Mouse (Mus musculus) right cerebral cortex, postnatal 14 days (tissue): ENCODE results near the gene Auts2.

Experiments
- DNase-seq: peaks from one replicate; pipeline ENCODE4 v3.0.0; 2022

Auts2 gene

GRCm38 (mm10) chr5:132498896-132499295 is 44.2 kb downstream of the Auts2 start:
- no peak for DNase-seq

- DNase-seq, result no peak
Observed at GRCm38 (mm10) chr5:132498045-132498444, 45.1 kb downstream of the Auts2 start.

GRCm38 (mm10) chr5:132492793-132493192 is 50.4 kb downstream of the Auts2 start:
- DNase-seq, result no peak

- no peak for DNase-seq
Observed at GRCm38 (mm10) chr5:132492040-132492439, 51.1 kb downstream of the Auts2 start.

- no peak for DNase-seq
Observed at GRCm38 (mm10) chr5:132491508-132491907, 51.6 kb downstream of the Auts2 start.

DNA sequence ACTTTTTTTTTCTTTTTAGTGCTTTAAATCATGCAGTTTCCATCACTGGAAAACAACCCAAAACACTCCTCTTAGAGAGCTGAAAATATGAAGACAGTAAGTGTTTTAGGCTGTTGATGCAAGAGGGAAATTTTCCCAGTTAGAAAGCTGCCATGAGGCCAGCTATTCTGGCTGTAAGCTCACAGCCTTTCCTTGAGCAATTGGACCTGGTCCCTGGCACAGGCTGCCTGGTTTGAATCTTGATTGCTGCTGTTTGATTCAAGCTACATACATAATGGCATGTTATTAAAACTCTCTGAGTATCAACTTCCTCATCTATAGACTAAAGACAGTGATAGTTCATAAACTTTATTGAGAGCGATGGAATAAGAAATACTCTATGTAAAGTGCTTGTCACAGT is 52.8 kb downstream of the Auts2 start:
- DNase-seq, result no peak

GRCm38 (mm10) chr5:132489736-132490313 is 53.3 kb downstream of the Auts2 start:
- no peak for DNase-seq

DNA sequence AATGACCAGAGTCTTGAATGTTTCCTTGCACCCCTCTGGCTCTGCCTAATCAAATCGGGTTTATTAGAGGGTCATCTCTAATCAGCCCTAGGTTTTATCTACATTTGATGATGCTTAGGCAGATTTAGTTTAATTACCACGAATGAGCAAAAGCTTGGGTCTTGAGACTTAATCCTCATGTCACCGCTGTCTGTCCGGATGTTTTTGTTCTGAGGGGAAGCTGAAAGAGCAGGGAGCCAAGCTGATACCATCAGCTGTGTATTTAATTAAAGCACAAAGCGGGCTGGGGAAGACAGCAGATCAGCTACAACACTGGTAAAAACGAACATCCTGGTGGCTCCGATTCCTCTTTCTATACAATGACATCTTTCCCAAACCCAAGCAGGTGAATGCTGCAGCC is 56.3 kb downstream of the Auts2 start:
- DNase-seq, result no peak

DNA sequence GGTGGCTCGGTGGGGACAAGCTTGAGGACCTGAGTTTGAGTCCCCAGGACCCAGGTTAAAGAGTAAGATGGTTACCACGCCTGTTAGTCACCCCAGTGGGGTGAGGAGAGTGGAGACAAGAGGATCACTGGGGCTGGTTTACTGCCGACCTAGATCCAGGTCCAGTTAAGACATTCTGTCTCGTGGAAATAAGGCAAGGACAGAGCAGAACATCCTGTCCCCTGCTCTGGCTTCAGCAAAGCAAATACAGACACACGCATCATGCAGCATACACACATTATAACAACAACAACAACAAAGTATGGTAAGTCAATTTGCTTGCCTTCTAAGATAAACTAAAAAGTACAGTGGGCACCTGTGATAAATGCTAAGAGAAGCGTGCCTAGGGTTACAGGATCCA is 57.1 kb downstream of the Auts2 start:
- no peak for DNase-seq

GRCm38 (mm10) chr5:132485448-132485847 is 57.7 kb downstream of the Auts2 start:
- DNase-seq, result no peak

GRCm38 (mm10) chr5:132481476-132481875 is 61.7 kb downstream of the Auts2 start:
- no peak for DNase-seq

DNA sequence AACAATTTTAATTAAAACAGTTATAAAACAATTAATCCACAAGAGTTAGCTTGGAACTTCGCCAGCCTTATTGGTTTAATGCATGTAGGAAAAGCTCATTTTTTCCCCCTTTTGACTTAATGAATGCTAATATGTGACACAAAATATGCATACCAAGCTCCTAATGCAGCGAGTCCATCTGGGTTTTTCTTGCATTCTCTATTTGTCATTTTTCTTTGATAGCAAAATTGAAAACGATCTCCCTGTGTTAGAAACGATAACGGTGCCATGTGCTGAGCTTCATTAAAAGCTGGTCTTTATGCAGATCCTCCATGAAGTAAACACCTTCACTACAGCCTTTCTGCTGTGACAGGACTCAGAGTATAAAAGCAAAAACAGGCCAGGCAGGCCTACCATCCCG is 62.7 kb downstream of the Auts2 start:
- DNase-seq, result no peak

- DNase-seq, result no peak
Observed at GRCm38 (mm10) chr5:132479227-132479857, 63.8 kb downstream of the Auts2 start.

DNA sequence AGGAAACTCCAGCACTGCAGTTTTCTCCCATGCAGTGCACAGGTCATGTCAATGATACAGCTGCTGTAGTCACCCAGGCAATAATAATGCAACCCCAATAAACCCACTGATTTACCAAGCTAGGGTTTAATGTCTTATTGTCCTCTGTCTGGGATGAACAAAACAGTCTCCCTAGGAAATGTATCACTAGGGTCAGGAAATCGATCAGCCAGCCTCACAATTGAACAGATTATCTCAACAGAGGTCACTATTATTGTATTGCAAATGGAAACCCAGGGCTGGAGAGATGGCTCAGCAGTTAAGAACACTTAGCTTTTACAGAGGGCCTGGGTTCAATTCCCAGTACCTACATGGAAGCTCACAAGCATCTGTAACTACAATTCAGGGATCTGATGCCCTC is 65.6 kb downstream of the Auts2 start:
- no peak for DNase-seq

- DNase-seq, result no peak
Observed at GRCm38 (mm10) chr5:132472905-132473321, 70.2 kb downstream of the Auts2 start.

DNA sequence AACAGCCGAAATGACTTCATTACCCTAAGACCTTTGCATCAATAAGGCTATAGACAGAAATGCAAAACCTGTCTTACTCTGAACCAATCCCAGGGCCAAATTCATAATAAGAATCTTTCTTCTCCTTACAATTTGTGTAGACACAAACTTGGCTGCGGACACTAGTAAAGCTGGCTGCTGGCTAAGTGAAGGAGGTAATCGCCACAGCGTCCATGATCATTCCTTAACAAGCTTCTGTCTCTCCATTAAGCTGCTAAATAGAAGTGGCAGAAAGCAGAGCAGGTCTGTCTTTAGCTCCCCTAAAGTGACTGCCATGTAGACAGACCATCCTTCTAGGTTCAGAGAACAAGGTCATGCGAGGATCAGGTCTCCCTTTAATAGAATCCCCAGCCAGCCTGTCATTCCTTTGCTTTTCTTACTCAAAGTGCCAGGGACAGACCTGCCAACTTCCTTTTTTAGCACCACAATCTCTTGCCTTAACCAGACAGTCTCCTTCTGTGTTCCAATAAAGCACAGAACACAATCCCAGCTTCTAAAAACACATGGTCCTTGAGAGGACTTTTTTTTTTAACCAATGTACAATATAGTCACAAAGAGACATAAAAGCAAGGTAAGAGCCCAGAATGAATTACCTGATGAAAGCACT is 70.8 kb downstream of the Auts2 start:
- DNase-seq, result no peak

DNA sequence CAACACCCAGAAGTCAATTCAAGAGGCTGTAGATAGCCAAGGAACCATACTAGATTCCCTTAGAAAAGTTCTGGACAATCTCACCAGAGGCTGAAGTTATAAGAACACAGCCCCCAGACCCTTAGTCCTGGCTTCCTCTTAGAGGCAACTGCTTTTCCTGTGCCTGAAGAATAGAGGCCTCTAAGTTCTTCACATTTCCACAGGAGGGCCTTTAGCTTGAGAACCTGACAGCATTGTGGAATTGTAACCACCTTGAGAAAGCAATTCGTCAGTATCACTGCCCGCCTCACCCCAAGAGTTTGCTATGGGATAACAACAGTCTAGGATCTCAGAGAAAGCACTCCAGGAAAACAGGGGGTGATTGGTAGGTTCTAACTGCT is 75.8 kb downstream of the Auts2 start:
- no peak for DNase-seq

- no peak for DNase-seq
Observed at GRCm38 (mm10) chr5:132466427-132467363, 76.4 kb downstream of the Auts2 start.

GRCm38 (mm10) chr5:132462560-132462959 is 80.6 kb downstream of the Auts2 start:
- no peak for DNase-seq

- DNase-seq, result no peak
Observed at GRCm38 (mm10) chr5:132458498-132458897, 84.6 kb downstream of the Auts2 start.

- no peak for DNase-seq
Observed at GRCm38 (mm10) chr5:132452381-132452780, 90.8 kb downstream of the Auts2 start.

GRCm38 (mm10) chr5:132450071-132450470 is 93.1 kb downstream of the Auts2 start:
- DNase-seq, result no peak

DNA sequence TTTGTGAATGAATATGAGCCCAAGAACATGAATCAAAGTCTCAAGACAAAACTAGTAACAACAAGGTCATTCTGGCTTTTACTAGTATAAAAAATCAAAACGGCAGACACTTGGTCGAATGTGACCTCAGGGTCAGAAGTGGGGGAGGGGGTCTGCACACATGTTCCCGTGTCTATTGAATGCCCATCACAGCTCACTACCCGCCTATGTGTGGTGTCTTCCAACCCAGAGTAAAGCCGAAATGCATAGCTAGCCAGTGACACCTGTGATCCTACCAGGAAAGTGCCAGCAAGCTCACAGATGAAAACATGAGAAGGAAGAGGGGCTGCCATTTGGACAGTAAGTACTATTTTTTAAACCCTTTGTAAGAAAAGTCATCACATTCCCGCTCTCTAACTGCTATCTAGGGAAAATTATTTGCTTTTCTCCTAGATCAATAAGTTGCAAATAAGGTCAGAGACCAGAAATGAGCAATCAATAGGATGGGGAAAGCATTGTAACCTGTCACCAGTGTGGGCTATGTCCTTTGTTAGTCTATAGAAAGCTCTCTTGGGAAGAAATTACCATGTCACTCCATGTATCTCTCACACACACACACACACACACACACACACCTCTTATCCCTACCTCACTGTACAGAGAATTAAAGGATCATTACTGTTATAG is 94.6 kb downstream of the Auts2 start:
- DNase-seq, result no peak
